Mouse (Mus musculus) adrenal gland, adult (tissue): ENCODE data around the gene Shisa9.
"Not testable (repeated sequence)": the region's sequence is repeated elsewhere in the genome, so short reads cannot be mapped to it uniquely, and the experiment has no call there.

Experiments used
- DNase-seq, 2 experiments: peaks; one replicate each; pipeline ENCODE4 v3.0.0; 2022 to 2023; ENCODE audit warnings: low spot score in 1 of 2; ENCODE audit not compliant: inconsistent age in 2 of 2

The Shisa9 gene

GRCm38 (mm10) chr16:11983616-11984270, at the start of gene Shisa9:
Gene Shisa9 (plus strand): TSS chr16:11984113.
- peak; percentile 29 to 74 for DNase-seq

GRCm38 (mm10) chr16:11940477-11940876, 43.4 kb upstream of the Shisa9 start:
- DNase-seq, result peak; percentile 28 to 86

GRCm38 (mm10) chr16:11960691-11961090, 23.2 kb upstream of the Shisa9 start:
- DNase-seq, result no peak

- DNase-seq, result no peak
These were observed 17.9 kb upstream of the Shisa9 start for GRCm38 (mm10) chr16:11966041-11966440.

GRCm38 (mm10) chr16:11966810-11967209, 17.1 kb upstream of the Shisa9 start:
- not testable (repeated sequence) for DNase-seq

GRCm38 (mm10) chr16:11967579-11967978, 16.3 kb upstream of the Shisa9 start:
- DNase-seq, result no peak

- DNase-seq, result no peak
These were observed 10.2 kb upstream of the Shisa9 start for GRCm38 (mm10) chr16:11973707-11974106.

GRCm38 (mm10) chr16:11976737-11977136, 7.2 kb upstream of the Shisa9 start:
- no peak for DNase-seq

- peak; percentile 33 to 81 for DNase-seq
These were observed 3.1 kb upstream of the Shisa9 start for GRCm38 (mm10) chr16:11980764-11981163.

GRCm38 (mm10) chr16:11983106-11983615, 752 bp upstream of the Shisa9 start:
- peak; percentile 28 to 65 for DNase-seq

GRCm38 (mm10) chr16:11984271-11984791, 418 bp downstream of the Shisa9 start:
- peak; percentile 46 to 74 for DNase-seq

GRCm38 (mm10) chr16:11987056-11987455, 3.1 kb downstream of the Shisa9 start:
- DNase-seq, result no peak

- DNase-seq, result no peak
These were observed 21.3 kb downstream of the Shisa9 start for GRCm38 (mm10) chr16:12005177-12005576.

- DNase-seq, result no peak
These were observed 26.2 kb downstream of the Shisa9 start for GRCm38 (mm10) chr16:12010136-12010535.

GRCm38 (mm10) chr16:12012747-12013146, 28.8 kb downstream of the Shisa9 start:
- DNase-seq, result no peak

- DNase-seq, result no peak
These were observed 30.6 kb downstream of the Shisa9 start for GRCm38 (mm10) chr16:12014523-12014922.

GRCm38 (mm10) chr16:12017921-12018618, 34.2 kb downstream of the Shisa9 start:
- peak in 1 of 2 experiments; percentile 44 for DNase-seq

GRCm38 (mm10) chr16:12020103-12020755, 36.3 kb downstream of the Shisa9 start:
- peak in 1 of 2 experiments; percentile 34 for DNase-seq

GRCm38 (mm10) chr16:12032441-12032840, 48.5 kb downstream of the Shisa9 start:
- DNase-seq, result peak; percentile 79 to 88

- DNase-seq, result peak; percentile 34 to 70
These were observed 51.0 kb downstream of the Shisa9 start for GRCm38 (mm10) chr16:12034868-12035267.

GRCm38 (mm10) chr16:12035626-12036025, 51.7 kb downstream of the Shisa9 start:
- no peak for DNase-seq
